Mouse (Mus musculus): Measurements from ENCODE around the gene Ppara. TPM values are rescaled to one million over a fixed set of nuclear protein-coding genes. Genes with fewer than 3 reads are reported as not detected.

Ppara gene
- total RNA-seq, 1 experiment from 2014 or later: not detected

DNA sequence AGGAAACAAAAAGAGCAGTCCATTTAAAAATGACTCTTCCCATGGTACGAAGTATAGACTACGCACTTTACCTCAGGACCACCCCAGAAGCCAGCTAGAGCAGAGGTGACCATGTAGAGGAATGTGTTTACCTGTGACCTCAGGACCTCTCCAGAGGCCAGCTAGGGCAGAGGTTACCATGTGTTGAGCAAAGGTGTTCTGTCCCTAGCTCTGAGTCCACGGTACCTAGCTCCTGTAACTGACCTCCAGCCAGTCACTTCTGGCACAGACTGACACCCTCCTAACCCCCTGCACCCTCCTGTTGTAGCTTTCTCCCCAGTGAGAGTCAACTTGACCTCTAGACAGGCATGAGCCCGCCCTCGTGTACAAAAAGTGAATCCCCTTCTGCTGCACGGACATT lies 52.7 kb downstream of the Ppara start:
- ATAC-seq (replicated peaks; ENCODE audit: low read depth, poor library complexity, severe bottlenecking): no peak

DNA sequence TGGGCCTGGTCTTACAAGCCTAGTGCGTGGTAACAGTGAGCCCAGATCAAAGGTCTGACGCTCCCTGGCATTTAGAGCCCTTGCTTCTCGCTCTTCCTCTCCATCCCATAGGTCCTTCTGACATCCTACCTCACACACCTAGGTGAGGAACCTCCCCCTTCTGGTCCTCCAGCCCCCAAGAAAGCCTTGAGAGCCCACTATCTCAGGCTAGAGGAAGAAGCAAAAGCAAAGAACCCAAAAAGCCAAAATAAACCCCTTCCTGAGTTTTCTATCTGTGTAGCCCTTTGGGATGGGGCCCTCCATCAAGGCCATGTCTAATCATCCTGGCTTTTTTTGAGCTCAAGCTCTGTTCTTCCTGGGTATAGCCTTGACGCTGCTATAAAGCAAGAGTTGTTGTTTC lies 53.3 kb downstream of the Ppara start:
- no peak for ATAC-seq (replicated peaks; ENCODE audit: low read depth, poor library complexity, severe bottlenecking)

DNA sequence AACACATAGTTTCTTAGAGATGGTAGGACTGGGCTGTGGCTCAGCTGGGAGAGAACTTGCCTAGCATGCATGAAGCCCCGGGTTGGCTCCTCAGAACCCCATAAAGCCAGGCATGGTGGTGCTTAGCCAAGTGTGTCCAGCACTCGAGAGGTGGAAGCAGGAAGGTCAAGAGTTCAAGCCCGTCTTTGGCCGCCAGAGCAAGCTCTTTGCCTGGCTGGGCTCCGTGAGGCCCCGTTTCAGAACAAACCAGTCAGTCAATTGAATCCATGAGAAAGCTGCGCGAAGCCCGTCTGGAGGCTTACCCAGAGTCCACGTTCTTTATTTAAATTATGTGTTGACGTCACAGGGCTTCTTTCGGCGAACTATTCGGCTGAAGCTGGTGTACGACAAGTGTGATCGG lies 53.9 kb downstream of the Ppara start:
- no peak for ATAC-seq (replicated peaks; ENCODE audit: low read depth, poor library complexity, severe bottlenecking)

DNA sequence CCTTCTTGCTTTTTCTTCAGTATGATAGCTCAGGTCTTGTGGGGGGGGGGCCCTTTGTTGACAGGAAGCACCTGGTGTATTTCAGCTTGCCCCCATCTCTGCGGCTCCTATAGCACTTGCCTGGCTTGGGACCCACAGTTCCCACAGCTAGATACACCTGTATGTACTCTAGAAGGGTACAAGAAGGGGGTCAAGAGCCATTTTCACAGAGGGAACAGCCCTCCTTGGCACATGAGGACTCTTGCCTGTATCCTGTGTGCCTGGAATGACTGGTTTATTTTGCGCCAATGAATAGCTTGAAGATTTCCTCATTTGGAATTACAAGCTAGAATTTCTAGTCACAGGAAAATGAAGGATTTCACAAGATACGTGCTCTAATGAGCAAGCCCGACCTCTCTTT lies 56.7 kb downstream of the Ppara start:
- no peak for ATAC-seq (replicated peaks; ENCODE audit: low read depth, poor library complexity, severe bottlenecking)

DNA sequence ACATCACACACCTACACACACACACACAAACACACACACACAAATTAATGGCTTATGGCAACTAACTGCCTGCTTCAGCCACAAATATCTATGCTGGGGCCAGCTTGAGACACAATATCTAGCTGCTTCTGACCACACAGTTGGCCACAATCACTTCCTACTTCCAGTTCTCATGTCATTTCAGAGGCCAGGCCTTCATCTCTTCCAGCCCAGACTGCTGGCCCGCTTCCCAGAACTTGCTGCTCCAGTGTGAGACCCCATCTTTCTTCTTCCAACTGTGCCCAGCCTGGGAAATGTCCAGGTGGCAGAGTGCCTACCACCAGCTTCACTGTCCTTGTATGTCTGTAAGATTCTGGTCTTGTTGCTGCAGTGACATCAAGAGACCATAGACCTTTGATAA lies 58.0 kb downstream of the Ppara start:
- peak; percentile 89 for ATAC-seq (replicated peaks; ENCODE audit: low read depth, poor library complexity, severe bottlenecking)

DNA sequence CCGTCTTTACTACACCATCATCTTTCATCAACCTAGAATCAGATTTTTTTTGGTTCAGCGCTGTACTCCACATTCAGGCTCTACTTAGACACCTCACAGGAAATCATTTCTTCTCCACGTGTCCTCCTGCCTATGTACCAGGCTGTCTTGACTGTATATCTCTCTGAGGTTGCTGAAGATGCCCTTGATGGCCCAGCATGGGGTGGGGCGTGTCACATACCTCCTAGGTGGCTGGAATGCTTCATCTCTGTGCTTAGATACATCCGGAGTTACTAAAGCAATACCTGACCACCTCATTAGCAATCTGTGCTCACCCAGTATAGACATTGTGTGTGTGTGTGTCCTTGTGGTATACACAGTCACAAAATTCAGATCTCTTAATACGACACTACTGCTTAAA lies 60.7 kb downstream of the Ppara start:
- no peak for ATAC-seq (replicated peaks; ENCODE audit: low read depth, poor library complexity, severe bottlenecking)

DNA sequence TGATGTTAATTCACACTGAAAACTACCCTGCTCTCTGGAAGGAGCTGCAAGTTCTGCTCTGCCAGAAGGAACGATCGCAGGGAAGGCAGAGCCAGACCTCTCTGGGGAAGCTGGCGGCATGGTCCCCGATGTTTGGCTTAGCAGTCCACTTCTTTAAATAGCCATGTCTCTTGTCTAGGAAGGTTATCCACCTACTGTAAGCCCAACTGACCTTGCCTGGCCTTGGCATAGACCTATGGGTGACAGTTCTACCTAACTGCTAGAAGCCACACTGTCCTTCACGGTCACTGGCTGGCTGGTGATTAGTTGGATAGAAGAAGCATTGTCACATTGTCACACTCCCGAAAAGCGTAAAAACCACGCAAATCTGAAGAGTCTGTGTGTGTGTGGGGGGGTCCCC lies 63.9 kb downstream of the Ppara start:
- ATAC-seq (replicated peaks; ENCODE audit: low read depth, poor library complexity, severe bottlenecking): no peak

DNA sequence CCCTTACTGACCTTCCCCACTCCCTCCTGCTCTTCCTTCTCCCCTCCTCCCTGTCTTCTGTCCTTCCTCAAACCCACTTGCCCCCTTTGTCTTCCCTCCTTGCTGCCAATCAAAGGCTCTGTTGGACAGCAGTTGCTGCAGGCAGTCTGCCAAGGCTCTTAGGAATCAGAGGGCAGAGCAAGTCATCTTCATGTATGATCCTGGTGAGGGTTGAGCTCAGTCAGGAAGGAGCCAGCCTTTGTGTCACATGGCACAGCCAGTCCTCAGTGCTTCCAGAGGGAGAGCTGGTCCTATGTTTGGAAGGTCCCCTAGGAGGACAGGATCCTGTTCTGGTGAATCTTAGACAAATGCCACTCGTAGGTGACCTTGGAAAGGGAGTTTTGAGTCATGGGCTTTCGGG lies 68.1 kb downstream of the Ppara start:
- no peak for ATAC-seq (replicated peaks; ENCODE audit: low read depth, poor library complexity, severe bottlenecking)

DNA sequence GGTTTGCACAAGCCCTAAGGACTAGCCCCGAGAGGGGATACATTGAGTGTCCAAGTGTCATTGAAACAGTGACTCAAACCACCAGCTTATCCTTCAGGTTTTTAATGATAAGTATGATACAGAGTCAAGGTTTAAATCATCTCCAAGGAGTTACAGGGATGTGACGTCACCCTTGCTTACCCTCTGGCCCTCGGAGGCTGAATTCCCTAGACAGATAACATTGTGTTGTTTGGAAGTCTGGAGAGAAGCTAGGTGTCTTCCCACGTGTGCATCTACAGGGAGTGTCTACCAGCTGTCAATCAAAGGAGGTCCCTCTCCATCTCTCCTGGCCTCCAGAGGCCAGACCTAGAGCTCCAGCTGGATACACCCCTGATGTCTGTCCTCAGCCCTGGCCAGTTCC lies 72.1 kb downstream of the Ppara start:
- no peak for ATAC-seq (replicated peaks; ENCODE audit: low read depth, poor library complexity, severe bottlenecking)

DNA sequence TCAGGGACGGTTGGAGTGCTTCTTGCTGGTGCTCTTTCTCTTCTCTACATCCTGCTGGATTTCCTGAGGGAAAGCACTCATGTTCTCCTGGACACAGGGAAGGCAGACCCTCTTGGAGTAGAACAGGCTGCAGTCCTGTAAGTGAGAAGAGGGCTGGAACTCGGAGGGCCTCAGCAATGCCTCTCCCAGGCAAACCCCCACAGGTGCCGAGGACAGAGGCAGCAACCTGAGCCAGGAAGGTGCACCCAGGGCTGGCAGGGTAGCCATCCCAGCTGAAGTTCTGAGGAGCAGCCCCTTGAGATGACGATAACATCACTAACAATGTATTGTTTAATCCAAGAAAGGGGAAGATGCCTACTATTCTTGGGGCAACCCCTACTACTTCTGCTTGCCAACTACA lies 72.6 kb downstream of the Ppara start:
- ATAC-seq (replicated peaks; ENCODE audit: low read depth, poor library complexity, severe bottlenecking): no peak

DNA sequence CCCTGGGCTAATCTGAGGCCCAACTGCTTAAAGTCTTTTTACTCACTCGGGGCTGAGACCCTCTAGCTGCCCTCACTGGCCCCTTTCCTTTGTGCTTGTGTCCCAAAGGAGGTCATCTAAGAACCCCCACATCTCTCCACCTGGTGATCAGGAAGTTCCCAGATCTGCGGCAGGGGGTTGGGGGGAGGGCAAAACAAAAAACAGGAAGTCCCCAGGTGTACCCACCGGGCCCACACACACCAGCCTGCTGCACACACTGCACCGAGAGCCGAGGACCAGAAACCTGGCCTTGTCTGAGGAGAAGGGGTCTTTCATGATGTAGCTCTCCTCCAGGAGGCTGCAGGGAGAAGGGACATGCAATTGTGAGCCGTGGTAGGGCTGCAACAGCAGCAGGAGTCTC lies 73.2 kb downstream of the Ppara start:
- no peak for ATAC-seq (replicated peaks; ENCODE audit: low read depth, poor library complexity, severe bottlenecking)

DNA sequence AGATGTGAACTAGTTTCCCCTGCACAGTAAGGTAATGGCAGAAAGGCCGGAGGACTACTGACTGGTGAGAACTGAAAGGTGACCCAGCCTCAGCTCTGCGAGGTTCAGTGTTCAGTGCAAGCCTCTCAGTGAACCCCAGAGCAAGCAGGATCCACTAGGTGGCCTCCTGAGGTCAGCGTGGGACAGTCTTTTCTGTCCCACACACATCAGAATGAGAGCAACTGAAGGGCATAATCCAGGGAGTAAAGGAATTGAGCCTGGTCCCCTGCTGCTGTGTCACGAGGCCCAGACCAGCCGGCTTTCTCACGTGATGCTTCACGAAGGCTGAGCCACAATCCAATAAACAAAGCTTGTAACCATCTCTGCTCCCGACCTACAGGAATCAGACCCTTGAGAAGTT lies 73.7 kb downstream of the Ppara start:
- ATAC-seq (replicated peaks; ENCODE audit: low read depth, poor library complexity, severe bottlenecking): no peak

DNA sequence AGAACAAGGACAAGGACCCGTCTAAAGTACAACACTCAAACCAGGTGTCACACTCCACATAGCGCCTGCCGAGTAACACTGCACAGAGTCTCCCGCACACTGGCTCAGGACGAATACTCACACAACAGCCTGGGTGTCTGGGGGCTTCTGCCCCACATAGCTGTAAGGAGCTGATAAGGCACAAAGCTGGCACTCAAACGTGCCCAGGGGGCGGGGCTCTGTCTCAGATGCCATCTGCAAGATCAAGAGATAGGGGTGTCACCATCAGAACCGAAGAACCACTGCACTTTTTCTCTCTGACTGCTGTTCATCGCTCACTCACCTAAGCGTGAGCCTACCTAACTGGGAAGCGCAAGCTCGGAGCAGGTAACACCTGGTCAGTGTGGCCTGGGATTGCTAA lies 74.3 kb downstream of the Ppara start:
- no peak for ATAC-seq (replicated peaks; ENCODE audit: low read depth, poor library complexity, severe bottlenecking)

DNA sequence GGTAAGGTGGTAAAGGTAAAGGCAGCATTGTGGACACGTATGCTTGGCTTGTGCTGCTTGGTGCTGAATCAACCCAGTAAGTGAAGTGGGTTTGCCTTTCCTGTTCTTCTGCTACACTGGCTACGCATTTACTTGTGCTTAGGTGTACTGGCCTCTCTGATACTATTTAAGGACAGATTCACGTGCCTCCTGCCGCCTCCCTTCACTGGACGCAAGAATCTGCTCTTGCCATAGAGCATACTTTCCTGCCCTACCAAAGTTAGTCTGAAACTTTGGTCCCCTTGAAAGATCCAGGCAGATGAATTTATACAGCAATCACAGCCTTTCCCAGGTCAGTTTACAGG lies 75.7 kb downstream of the Ppara start:
- ATAC-seq (replicated peaks; ENCODE audit: low read depth, poor library complexity, severe bottlenecking): no peak

DNA sequence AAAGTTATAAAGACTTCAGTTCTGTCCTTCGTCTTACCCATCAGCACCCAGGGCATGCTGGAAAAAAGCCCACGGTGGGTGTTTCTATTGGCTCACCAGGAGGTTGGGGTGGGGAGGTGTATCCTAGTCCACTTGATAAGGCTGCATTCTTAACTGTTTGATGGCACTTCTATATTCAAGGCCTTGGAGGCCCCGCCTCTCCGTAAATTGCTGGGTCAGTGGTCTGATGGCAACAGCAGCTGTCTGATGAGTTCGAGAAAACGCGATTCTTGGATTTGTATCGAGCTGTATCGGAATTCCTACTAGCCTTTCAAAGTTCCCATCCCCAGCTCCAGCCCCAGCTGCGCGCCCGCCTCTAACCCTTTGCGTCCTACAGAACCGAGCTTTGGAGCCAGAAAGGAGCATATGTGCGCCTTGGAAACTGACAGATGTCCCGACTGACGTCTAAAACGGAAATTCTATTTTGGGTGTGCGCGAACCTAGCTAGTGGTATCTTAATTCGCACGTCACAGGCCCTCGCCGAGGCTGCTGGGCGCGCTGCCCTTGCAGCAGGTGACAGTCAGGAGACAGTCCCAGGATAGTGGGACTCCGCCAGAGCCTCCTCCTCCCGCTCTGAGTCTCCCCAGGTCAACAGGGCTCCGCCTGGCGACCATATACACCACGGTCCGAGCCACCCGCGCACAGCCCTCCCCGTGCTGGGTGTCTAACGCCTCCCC lies 76.2 kb downstream of the Ppara start:
- peak; percentile 59 for ATAC-seq (replicated peaks; ENCODE audit: low read depth, poor library complexity, severe bottlenecking)

DNA sequence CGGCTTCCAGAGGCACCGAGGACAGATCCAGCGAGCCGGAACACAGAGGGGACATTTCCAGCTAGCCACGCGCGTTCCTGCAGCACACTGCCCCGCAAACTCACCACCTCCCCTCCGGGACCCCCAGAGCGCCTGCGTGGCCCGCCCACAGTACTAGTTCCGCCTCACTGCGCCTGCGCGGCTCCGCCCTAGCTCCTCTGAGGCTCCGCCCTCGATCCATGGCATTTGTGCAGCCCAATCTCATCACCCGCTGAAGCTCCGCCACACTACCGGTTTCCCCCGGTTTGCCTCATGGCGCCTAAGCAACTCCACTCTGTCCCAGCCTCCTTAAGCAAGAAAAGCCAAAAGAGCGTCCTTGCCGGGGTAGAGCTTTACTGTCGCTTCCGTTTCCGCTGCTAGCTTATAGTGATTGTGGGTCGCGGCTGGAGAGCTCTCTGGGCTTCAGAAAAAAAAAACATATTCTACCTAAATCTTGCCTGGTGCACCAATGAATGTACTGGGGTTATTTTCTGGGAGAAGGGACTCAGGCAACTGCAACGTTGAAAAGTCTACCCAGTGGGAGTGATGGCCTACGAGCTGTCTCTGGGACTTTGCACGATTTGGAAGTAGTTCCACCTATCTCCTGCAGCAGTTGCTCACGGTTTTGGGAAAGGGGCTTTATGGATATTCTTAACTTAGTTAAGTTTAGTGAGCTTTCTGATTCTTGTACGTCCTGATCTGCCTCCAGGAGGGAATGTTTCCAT lies 76.9 kb downstream of the Ppara start, which contains the start of gene Cdpf1:
Gene Cdpf1 (minus strand): TSS at position 163 of the 743 bp plus-strand sequence.
- peak; percentile 90 for ATAC-seq (replicated peaks; ENCODE audit: low read depth, poor library complexity, severe bottlenecking)

DNA sequence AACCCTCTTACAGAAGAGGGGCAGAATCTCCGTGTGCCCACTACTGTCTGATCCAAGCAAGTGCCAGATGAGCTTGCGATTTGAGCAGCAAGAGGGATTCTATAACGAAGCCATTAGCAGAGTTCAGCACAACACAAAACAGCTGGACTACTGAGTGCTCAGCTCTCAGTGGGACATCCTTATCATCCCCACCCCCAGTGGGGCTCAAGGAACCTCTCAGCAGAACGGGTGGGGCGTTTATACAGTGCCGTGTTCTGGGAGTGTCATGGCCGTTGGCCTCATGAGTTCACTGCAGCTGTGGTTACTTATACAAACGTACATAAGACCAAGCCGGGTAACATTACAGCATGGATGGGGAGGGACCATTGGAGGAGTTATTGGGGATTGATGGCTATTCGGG lies 78.6 kb downstream of the Ppara start:
- no peak for ATAC-seq (replicated peaks; ENCODE audit: low read depth, poor library complexity, severe bottlenecking)

DNA sequence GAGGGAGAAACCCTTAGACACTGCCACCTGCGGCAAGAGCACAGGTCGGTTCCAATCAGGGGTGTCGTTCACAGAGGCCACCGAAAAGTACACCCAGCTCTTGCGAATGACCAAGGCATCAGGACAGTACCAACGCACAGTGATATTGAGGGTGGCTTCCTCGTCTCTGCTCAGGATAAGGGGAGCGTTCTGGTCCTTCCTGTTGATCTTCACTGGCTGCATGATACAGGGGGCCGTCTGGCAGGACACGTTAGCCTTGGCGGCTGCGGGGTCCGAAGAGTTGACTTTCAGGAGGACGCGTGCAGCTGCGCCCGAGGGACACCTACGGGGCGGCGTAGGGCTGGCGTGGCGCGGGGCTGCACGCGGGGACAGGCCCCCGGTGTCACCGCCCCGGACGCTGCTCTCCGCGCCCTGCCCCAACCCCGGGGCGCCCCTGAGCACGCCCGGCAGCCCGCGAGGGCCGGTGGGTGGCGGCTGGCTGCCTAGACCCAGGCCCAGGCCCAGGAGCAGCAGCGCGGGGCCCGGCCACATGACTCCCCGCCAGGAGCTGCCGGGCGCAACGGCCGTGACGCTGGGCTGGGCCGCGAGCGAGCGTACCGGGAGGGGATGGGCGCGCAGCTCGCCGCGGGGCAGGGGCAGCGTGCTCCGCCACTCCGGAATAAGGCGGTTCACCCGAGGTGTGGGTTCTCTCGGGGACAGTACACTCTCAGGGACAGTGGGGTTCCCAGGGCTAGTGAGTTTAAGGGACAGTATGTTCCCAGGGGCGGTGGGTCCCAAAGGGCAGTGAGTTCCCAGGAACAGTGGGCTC lies 86.6 kb downstream of the Ppara start, which contains the start of gene Pkdrej:
Gene Pkdrej (minus strand): TSS at position 532 of the 808 bp plus-strand sequence.
- peak; percentile 36; the same call in 1 of the 2 replicates for ATAC-seq (replicated peaks; ENCODE audit: low read depth, poor library complexity, severe bottlenecking)

DNA sequence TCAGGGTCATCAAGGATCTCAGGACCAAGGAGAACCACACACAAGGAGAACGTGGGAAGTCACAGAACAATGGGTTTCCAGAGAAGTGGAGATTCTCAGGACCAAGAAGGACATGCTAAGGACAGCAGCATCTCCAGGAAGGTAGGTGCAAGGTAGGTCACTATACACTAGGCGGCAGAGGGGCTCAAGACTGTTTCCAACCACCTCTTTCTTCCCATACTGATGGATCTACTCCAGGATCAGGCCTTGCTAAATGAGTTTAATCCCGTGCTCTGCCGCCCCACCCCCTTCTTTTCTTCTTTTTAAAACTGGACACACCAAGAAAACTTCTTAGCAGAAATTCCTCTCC lies 87.2 kb downstream of the Ppara start:
- no peak for ATAC-seq (replicated peaks; ENCODE audit: low read depth, poor library complexity, severe bottlenecking)

DNA sequence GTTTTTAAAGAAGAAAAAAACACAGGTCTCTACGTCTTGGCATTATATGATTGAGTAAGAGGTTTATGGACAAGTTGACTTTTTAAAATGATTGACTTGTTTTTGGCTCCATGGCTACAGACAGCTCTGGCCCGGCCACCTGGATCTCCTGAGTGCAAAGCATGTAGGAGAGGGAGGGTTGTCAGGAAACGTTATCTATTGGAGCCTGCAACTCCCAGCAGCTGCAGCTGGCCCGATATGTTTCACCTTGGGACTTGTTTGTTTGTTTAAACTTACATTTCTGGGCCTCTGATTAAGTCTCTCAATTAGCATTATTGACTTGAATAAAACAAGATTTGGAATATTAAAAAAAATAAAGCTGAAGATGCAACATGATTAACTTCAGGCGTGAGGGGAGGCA lies 91.9 kb downstream of the Ppara start:
- ATAC-seq (replicated peaks; ENCODE audit: low read depth, poor library complexity, severe bottlenecking): no peak; the same call in 1 of the 2 replicates

DNA sequence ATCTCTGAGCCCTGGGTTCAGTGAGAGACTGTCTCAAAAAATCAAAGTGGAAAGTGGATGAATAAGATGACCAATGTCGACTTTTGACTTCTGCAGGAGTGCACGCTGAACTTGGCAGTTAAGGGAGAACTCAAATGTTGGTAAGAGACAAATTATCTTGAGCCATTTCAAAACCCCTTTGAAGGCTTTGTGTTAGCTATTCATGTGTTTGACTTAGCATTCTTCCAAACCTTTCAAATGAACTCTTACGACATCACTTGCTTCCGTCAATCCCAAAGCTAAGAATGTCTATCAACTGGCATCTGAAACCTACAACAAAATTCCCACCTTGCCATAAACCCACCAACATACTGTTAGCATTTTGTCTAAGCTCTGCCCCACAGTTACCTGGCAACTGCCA lies 93.3 kb downstream of the Ppara start:
- no peak for ATAC-seq (replicated peaks; ENCODE audit: low read depth, poor library complexity, severe bottlenecking)
